Mouse (Mus musculus) kidney, adult 2 months (tissue): ENCODE measurements around the gene Anxa2.

Experiments used
- CTCF ChIP-seq: fragments of 200-500 bp; conservative IDR thresholded peaks from 2 replicates; pipeline ENCODE4 v1.5.1; 2011; ENCODE audit warnings: low read depth, mild to moderate bottlenecking, control low read depth, low read length, moderate library complexity, mixed read lengths; ENCODE audit not compliant: insufficient read depth, insufficient read length
- POLR2A ChIP-seq: fragments of 200-500 bp; IDR thresholded peaks from one replicate; pipeline ENCODE4 v1.6.1; 2011; ENCODE audit warnings: low read depth, low read length, control low read depth

GRCm38 (mm10) chr9:69435194-69435593 is 18.2 kb upstream of the Anxa2 start:
- TF ChIP-seq POLR2A = no peak
- no peak for TF ChIP-seq CTCF
